Mouse (Mus musculus) CH12.LX (cell line): Measurements from ENCODE around the gene 1700020A23Rik.

Source experiments
- EP300 ChIP-seq: IDR thresholded peaks from 2 replicates; pipeline ENCODE4 v1.6.1; 2011; ENCODE audit warnings: low read length, improper control_type of control experiment
- ETS1 ChIP-seq: conservative IDR thresholded peaks from 2 replicates; pipeline ENCODE4 v1.6.1; 2012; ENCODE audit warnings: low read depth, mild to moderate bottlenecking, inconsistent platforms, low read length, improper control_type of control experiment, moderate library complexity
- JUN ChIP-seq: IDR thresholded peaks from 2 replicates; pipeline ENCODE4 v1.6.1; 2011; ENCODE audit warnings: low read depth, mild to moderate bottlenecking, low read length, improper control_type of control experiment, moderate library complexity; ENCODE audit not compliant: insufficient read depth
- NELFE ChIP-seq: IDR thresholded peaks from 2 replicates; pipeline ENCODE4 v1.6.1; 2011; ENCODE audit warnings: low read depth, low read length, improper control_type of control experiment
- NRF1 ChIP-seq: IDR thresholded peaks from 2 replicates; pipeline ENCODE4 v1.6.1; 2014; ENCODE audit warnings: low read depth, mild to moderate bottlenecking, inconsistent platforms, low read length, improper control_type of control experiment, moderate library complexity
- POLR2A ChIP-seq: IDR thresholded peaks from 2 replicates; pipeline ENCODE4 v1.6.1; 2011; ENCODE audit warnings: low read depth, mild to moderate bottlenecking, improper control_type of control experiment, low read length
- RCOR1 ChIP-seq: conservative IDR thresholded peaks from 2 replicates; pipeline ENCODE4 v1.6.1; 2012; ENCODE audit warnings: low read depth, mild to moderate bottlenecking, inconsistent platforms, low read length, improper control_type of control experiment
- SMC3 ChIP-seq: IDR thresholded peaks from 2 replicates; pipeline ENCODE4 v1.6.1; 2011; ENCODE audit warnings: low read depth, low read length, improper control_type of control experiment
- ZKSCAN1 ChIP-seq: IDR thresholded peaks from 2 replicates; pipeline ENCODE4 v1.6.1; 2012; ENCODE audit warnings: low read depth, inconsistent platforms, low read length, improper control_type of control experiment, borderline replicate concordance

DNA sequence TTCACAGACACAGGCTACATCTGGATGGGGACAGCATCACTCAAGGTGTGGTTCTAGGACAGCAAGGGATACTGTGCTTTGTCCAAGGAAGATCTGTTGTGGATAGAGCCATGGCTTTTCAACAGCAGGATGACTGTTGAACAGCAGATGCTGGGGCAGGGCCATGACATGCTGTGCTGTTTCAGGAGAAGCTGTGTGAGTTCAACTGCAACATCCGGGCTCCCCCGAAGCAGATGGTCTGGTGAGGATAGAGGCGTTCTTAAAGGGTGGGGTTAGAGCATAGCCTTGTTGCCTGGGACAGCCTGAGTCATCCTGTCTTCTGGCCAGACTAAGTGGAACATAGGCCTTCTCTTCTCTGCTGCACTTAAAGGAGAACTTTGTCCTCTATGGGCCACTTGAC, 33.8 kb downstream of the 1700020A23Rik start:
- TF ChIP-seq SMC3 (no peak), RCOR1 (no peak), POLR2A (no peak), ZKSCAN1 (no peak), EP300 (no peak), NRF1 (no peak), ETS1 (no peak), NELFE (no peak), JUN (no peak)
